Mouse (Mus musculus) layer of hippocampus, adult 6 months (tissue): Measurements from ENCODE around the gene Rab3d. TPM values are rescaled to one million over a fixed set of nuclear protein-coding genes. Genes with fewer than 3 reads are reported as not detected.

Experiments used
- long read RNA-seq, 2 experiments: library from polyadenylated mRNA; unstranded; transcript quantifications; one replicate each; pipeline ENCODE4 v2.0.0; 2019 to 2020
- polyA plus RNA-seq: library from polyadenylated mRNA; unstranded; fragments of <200 nt; fragmentation: Nextera tagmentation; gene quantifications from 2 replicates; pipeline ENCODE4 v1.2.3, GENCODE M21; 2021

Rab3d gene
- polyA plus RNA-seq = 6.9 and 8.5 TPM in 2 replicates
- long read RNA-seq, experiment 1, transcript Rab3d-201 (5 exons, 3,835 nt) = major isoform, 10 of 17 reads
- long read RNA-seq, experiment 1, partial matches to known transcripts = 0 of 17 reads
- long read RNA-seq, experiment 1, other reads (novel, unspliced or antisense) = 7 of 17 reads
- long read RNA-seq, experiment 2, transcript Rab3d-201 (5 exons, 3,835 nt) = major isoform, 59 of 79 reads
- long read RNA-seq, experiment 2, partial matches to known transcripts = 3 of 79 reads
- long read RNA-seq, experiment 2, other reads (novel, unspliced or antisense) = 16 of 79 reads

GRCm38 (mm10) chr9:21918035-21918592, at the start of gene Rab3d:
TSS of gene Rab3d (minus strand) at chr9:21918192.

GRCm38 (mm10) chr9:21963417-21963816, 45.4 kb upstream of the Rab3d start, which contains the start of gene Epor:
TSS of gene Epor (minus strand) at chr9:21963506.

GRCm38 (mm10) chr9:21955570-21956281, 37.7 kb upstream of the Rab3d start, which contains the start of gene Swsap1:
TSS of gene Swsap1 (plus strand) at chr9:21955755.

GRCm38 (mm10) chr9:21936692-21937570, 18.9 kb upstream of the Rab3d start, which contains the start of gene Plppr2:
TSS of gene Plppr2 (plus strand) at chr9:21937033.

GRCm38 (mm10) chr9:21927208-21927753, 9.3 kb upstream of the Rab3d start, which contains the start of the genes Ccdc159 and Tmem205:
TSS of gene Ccdc159 (plus strand) at chr9:21927471.
TSS of gene Tmem205 (minus strand) at chr9:21927556.

Other genes starting within 250 kb of the Rab3d start
- gene Ldlr, start 194.7 kb downstream of the Rab3d start, polyA plus RNA-seq = 3.0 and 4.8 TPM in 2 replicates
- 2.6 and 3.9 TPM in 2 replicates for gene Spc24, start 157.9 kb downstream of the Rab3d start, polyA plus RNA-seq
- 2.1 and 2.6 TPM in 2 replicates for gene Kank2, start 119.4 kb downstream of the Rab3d start, polyA plus RNA-seq
- gene Angptl8, start 82.7 kb downstream of the Rab3d start, polyA plus RNA-seq = not detected in 2 replicates
- gene Dock6, start 65.6 kb downstream of the Rab3d start, polyA plus RNA-seq = 3.6 and 4.1 TPM in 2 replicates
- 6.5 and 6.9 TPM in 2 replicates for gene Ccdc159, start 9.3 kb upstream of the Rab3d start, polyA plus RNA-seq
- 106 and 126 TPM in 2 replicates for gene Tmem205, start 9.4 kb upstream of the Rab3d start, polyA plus RNA-seq
- gene Plppr2, start 18.8 kb upstream of the Rab3d start, polyA plus RNA-seq = 169 and 201 TPM in 2 replicates
- gene Swsap1, start 37.6 kb upstream of the Rab3d start, polyA plus RNA-seq = 11.2 and 11.3 TPM in 2 replicates
- 11.1 and 11.4 TPM in 2 replicates for gene Epor, start 45.3 kb upstream of the Rab3d start, polyA plus RNA-seq
- 0.82 and 1.1 TPM in 2 replicates for gene Rgl3, start 71.3 kb upstream of the Rab3d start, polyA plus RNA-seq
- gene Ccdc151, start 84.4 kb upstream of the Rab3d start, polyA plus RNA-seq = 1.7 and 2.8 TPM in 2 replicates
- gene Prkcsh, start 84.6 kb upstream of the Rab3d start, polyA plus RNA-seq = 26.1 and 29.7 TPM in 2 replicates
- gene Elavl3, start 133.8 kb upstream of the Rab3d start, polyA plus RNA-seq = 19.5 and 21.7 TPM in 2 replicates
- not detected in 2 replicates for gene Gm49318, start 153.1 kb upstream of the Rab3d start, polyA plus RNA-seq
- 4.0 and 4.4 TPM in 2 replicates for gene Zfp653, start 153.2 kb upstream of the Rab3d start, polyA plus RNA-seq
- gene Ecsit, start 167.2 kb upstream of the Rab3d start, polyA plus RNA-seq = 59.3 and 59.4 TPM in 2 replicates
- 0.40 and 0.72 TPM in 2 replicates for gene Cnn1, start 181.0 kb upstream of the Rab3d start, polyA plus RNA-seq
- 154 and 178 TPM in 2 replicates for gene Elof1, start 199.0 kb upstream of the Rab3d start, polyA plus RNA-seq
- 0.57 and 1.1 TPM in 2 replicates for gene Acp5, start 217.5 kb upstream of the Rab3d start, polyA plus RNA-seq
- 174 and 190 TPM in 2 replicates for gene Pigyl, start 238.7 kb upstream of the Rab3d start, polyA plus RNA-seq